Mouse (Mus musculus) gastrocnemius, adult 18-20 months (tissue): ENCODE measurements around the gene P2ry14. TPM values are rescaled to one million over a fixed set of nuclear protein-coding genes. Genes with fewer than 3 reads are reported as not detected.

Experiments
- DNase-seq: peaks from one replicate; pipeline ENCODE4 v3.0.0; 2021; ENCODE audit warnings: low spot score
- long read RNA-seq, 2 experiments: library from polyadenylated mRNA; stranded (forward); transcript quantifications; one replicate each; pipeline ENCODE4 v2.0.0; 2021
- total RNA-seq, 2 experiments: library from RNA; stranded (reverse); gene quantifications; 2 replicates each; pipeline ENCODE4 v1.2.3; 2021

Gene P2ry14
- 1 to 10 TPM; 1.2 to 1.8 TPM for total RNA-seq
- long read RNA-seq, experiment 1, partial matches to known transcripts: 0 of 2 reads
- long read RNA-seq, experiment 1, other reads (novel, unspliced or antisense): 1 of 2 reads
- long read RNA-seq, experiment 2: 0 reads

DNA sequence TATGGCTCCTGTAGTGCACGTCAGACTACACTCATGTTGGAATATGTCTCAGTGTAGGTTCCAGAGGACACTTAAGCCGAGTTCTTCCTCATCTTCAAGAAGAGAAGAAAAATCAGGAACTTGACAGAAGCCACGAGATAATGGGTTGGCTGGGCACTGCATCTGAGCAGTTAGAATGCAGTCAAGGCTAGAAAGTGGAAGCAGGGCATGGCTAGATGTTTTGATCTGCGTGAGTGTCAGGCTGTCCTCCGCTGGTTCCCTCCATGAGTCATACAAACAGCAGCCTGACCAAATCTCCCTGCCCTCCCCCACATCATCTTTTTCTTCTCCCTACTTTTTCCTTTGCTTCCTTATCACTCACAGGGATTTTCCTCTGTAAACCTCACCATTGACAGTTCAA, at the start of gene P2ry14:
P2ry14 (minus strand) TSS at position 195 of the 400 bp plus-strand sequence.
- DNase-seq: no peak

GRCm38 (mm10) chr3:59197329-59197948, 44.0 kb upstream of the P2ry14 start:
- no peak for DNase-seq

DNA sequence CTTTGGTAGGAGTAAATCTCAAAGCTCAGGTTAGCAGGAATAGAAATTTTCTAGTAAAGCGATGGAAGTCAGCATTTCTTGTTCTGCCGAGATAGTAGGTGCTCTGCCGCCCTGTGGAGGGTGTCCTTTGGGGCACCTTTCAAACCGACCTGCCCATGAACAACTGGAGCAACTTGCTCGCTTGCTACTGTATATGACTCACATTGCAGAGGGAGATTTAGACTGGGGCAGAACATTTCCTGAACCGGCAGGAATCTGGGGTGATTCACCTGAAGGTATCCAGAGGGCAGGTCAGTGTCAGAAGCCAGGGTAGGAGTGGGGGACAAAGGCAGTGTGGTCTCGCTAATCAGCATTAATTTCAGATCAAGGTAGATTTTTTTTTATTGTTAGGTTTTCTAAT, 41.5 kb upstream of the P2ry14 start, which contains the start of gene Gpr87:
Gpr87 (minus strand) TSS at position 167 of the 400 bp plus-strand sequence.
- no peak for DNase-seq

DNA sequence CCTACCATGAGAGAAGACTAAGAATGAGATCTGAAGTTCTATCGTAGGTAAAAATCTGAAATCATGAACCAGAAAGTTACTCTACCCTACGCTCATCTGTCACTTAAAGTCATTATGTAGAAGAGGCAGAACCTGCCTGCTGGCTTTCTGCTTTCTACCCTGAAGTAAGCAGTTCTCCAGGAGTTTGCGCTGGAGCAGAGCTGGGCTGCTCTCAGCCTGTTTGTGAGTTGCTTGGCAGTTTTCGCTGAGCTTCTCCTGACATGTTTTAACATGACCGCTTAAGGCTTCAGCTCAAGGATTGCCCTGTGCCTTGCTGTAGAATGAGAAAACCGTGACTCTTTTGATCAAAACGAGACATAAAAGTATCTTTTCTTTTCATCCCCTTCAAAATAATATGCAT, 40.7 kb upstream of the P2ry14 start:
- no peak for DNase-seq

GRCm38 (mm10) chr3:59191674-59192073, 38.3 kb upstream of the P2ry14 start:
- DNase-seq: no peak

DNA sequence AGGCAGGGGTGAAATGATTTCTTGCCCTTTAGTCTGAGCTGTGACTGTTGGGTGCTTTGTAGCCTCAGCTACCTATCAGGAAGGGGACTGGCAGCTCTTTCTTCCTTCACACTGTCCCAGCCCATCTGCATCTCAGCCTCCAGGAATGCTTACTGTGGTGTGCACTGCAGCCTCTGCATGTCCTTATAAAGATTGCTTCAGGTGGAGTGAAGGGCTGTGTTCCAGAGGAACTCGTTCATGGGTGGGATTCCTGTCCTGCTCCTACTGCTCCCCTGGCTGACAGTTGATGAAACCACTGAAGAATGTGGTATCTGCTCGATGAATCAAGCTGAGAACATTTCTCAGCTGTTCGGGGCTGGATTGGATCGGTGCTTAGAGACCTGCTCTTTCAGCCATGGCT, 33.9 kb upstream of the P2ry14 start:
- no peak for DNase-seq

DNA sequence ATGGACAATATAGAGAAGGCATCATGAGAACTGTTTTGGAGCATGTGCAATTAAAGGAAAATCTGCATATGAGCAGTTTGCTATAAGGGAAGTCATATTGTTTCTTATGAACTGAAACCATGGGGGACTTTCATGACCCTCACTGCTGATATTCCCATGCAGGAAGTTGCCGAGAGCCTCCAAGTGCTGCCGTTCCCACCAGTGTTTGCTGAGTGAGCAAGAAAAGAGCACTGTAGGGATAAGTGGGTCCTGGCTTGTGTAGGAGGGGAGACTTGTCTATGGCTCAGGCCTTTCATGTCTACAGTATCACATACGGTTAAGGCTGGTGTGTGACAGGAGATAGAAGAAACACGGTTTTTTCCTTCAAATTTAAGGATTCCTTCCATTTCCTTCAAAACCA, 32.2 kb upstream of the P2ry14 start:
- DNase-seq: no peak

DNA sequence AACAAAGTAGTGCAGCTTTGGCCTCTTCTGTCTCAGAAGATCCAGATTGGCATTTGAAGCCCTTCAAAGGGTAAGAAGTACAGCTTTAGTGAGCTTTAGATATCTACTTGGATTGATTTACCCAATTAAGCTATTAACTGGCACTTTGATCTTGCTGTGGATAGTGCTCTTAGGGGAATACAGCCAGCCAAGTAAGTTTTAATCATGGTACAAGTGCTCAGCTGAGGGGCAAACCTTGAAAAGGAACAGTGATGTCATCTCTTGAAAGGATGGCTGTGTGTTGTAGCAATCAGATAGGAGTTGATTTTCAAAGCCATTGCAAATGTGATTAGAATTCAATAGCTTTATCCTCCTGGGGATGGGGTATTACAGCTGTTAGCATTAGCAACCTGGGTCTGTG, 28.7 kb upstream of the P2ry14 start:
- no peak for DNase-seq

- DNase-seq: no peak
Observed at GRCm38 (mm10) chr3:59181134-59181533, 27.7 kb upstream of the P2ry14 start.

DNA sequence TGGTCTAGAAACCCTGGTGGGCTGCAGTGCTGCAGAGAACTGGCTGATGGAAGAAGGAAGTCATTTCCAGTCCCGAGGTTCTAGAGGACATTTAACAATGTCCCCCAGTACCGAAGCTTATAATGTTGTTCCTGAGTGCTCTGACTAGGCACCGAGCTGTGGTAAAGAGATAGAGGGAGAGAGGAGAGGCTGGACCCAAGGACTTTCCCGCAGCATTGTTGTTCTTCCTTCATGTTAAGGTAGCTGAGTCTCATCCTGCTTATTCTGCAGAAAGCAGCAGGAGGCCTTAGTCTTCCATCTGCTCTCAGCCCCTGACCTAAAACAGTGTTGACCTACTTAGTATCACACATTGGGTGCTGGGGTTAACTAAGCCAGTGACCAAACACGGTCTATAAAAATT, 23.5 kb upstream of the P2ry14 start:
- DNase-seq: no peak

GRCm38 (mm10) chr3:59175234-59175633, 21.8 kb upstream of the P2ry14 start:
- peak; percentile 11 for DNase-seq

GRCm38 (mm10) chr3:59174426-59175154, 21.2 kb upstream of the P2ry14 start:
- DNase-seq: no peak

DNA sequence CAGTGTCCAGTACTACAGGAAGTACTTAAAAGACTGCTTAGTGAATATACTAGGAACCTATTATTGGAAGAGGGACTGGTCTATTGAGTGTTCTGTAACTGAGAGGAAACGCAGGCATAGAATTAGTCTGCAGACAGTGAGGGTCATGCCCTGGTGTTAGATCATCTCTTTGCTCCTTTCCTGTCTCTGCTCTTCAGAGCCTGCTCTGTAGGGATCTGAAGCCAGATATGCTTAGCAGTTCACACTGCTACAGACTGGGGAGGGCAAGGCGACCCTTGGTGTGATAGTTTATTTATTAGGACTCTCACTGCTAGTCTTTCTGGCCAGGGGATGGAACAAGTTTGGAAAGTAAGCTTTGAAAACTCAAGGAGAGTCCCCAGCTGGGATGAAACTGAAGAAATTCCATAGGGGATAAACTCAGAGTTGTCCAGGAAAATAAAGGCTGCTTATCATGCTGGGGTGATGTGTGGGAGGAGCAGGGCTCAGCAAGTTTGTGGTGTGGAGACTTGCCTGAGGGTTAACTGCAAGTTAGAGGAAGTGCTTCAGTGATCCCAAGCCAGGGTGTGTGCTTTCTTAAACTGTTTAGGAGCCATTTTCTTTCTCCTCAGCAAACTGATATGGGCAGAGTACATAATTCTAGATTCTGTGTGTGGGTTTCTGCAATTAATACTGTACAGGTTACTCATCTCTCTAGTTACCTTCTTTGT, 16.7 kb upstream of the P2ry14 start:
- no peak for DNase-seq

- no peak for DNase-seq
Observed at GRCm38 (mm10) chr3:59169215-59169614, 15.8 kb upstream of the P2ry14 start.

DNA sequence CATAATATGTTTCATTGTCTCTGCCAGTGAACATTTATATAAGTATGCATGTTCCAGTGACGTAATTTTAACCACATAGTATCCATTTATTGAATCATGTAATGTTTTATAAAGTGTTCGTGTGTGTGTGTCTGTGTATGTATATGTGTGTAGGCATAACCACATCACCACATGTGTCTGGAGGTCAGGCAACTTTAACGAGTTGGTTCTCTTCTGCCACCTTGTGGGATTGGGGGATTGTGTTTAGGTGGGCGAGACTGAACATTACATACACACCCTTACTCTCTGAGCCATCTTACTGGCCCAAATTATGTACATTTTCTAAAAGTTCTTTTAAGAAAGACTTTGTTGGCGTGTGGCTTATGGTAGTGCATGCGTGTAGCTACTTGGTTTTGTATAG, 15.1 kb upstream of the P2ry14 start:
- DNase-seq: no peak

GRCm38 (mm10) chr3:59167417-59168054, 14.1 kb upstream of the P2ry14 start:
- no peak for DNase-seq

- no peak for DNase-seq
Observed at GRCm38 (mm10) chr3:59160465-59160864, 7.0 kb upstream of the P2ry14 start.

DNA sequence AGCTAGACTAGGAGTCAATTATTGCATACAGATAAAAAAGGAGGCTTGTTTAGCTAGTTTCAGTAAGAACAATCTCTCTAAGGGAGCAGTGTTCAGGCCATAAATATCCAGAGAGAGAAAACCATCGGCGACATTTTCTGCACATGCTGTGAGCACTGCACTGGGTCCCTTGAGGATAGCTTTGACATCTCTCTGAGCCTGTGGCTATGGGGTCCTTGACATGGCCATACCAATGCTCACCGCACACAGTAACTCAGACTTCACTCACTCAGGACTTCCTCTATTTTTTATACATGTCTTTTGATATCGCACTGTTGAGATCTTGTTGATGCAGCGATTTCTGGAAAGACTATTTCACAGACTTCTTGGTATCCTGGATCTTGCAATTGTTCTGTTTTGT, 3.6 kb upstream of the P2ry14 start:
- DNase-seq: no peak

- DNase-seq: no peak
Observed at GRCm38 (mm10) chr3:59155404-59155803, 2.0 kb upstream of the P2ry14 start.

GRCm38 (mm10) chr3:59154888-59155287, 1.5 kb upstream of the P2ry14 start:
- DNase-seq: no peak

DNA sequence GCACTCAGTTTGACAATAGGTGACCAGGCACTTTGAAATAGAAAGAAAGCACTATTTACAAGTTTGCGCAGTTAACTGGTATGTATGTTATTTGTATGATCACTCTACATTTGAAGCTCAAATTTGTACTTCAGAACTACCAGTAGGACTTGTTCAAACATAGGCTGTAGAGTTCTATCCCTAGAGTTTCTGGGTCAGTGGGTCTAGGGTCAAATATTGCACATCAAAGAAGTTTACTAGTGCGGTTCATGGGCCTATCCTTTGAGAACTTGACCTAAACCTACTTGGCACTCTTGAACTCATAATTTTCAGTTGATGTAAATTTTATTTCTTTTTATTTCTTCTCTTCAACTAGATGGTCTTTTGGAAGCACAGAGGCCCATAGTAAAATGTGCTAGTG, 2.8 kb downstream of the P2ry14 start:
- no peak for DNase-seq

DNA sequence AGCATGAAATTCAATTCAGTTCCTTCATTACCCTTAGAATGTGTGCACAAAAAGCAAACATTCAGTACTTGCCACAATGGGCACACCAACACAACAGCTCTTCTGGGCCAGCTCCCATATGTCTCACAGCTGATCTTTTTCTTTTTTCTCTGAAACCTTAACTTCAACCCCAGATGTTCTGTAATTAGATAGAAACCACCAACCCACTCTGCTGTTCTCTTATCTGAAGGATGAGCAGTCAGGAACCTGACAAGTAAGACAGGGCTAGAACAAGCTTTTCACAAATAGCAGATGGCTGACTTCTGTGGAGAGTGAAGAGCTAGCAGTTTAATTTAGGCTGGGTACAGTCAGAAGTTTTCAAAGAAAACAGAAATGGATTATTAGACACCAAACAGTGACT, 3.8 kb downstream of the P2ry14 start:
- DNase-seq: no peak
